Mouse (Mus musculus): ENCODE measurements around the gene St6galnac6. TPM values are rescaled to one million over a fixed set of nuclear protein-coding genes. Genes with fewer than 3 reads are reported as not detected.

Gene St6galnac6
- total RNA-seq, 2 experiments from 2014 or later = 46.8 to 56.5 TPM

GRCm38 (mm10) chr2:32655394-32655744 is 55.9 kb downstream of the St6galnac6 start:
- no peak for TF ChIP-seq CTCF (IDR thresholded peaks at IDR 0.05)
- Histone ChIP-seq H3K4me3 (peak overlapping the region; percentile 58), H3K27ac (peak overlapping the region; percentile 88)
- no peak for DNase-seq
- intact Hi-C loops (cut with DNase I) = no loop called here

DNA sequence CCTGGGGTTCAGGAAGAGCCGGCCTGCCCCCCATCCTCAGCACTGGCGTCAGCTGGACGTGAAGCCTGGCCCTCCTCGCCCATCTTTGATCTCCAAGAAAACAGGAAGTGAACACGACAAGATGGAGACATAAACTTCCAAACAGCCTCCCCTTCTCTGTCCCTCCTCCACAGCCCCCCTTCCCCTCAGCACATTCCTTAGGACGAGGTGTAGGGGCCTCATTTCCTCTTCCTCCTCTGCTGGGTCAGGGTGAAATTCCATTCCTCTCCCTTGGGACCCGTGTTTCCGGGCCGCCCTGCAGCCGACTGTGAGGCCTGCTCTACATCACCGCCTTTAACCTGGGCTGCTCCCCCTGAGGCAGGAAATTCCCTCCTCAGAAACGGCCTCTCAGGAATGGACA is 56.3 kb downstream of the St6galnac6 start:
- H3K27ac ChIP-seq = peak overlapping the region; percentile 88
- TF ChIP-seq CTCF (IDR thresholded peaks at IDR 0.05) = no peak
- peak overlapping the region; percentile 58 for H3K4me3 ChIP-seq
- peak; percentile 69 for DNase-seq
- intact Hi-C loops (cut with DNase I) = no loop called here

DNA sequence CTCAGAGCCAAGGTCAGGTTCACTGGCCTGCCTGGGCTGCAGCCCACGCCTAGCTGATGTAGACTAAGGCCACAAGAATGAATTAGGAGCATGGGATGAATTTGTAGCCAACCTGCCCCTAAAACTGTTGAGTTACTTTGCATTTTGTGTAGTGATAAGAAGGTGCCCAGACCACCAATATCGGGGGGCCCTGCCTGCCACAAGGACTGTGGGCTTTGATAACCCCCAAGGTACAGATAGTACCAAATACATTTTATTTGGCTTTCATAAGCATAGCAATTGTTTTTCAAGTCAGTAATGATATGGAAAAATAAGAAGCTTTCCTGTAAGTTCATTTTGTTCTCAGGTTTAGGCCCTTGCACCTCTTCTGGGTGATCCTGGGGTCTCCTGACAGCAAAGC is 59.4 kb downstream of the St6galnac6 start:
- intact Hi-C loops (cut with DNase I) = no loop called here
- Histone ChIP-seq H3K27ac (peak overlapping the region; percentile 74), H3K4me3 (peak overlapping the region; percentile 9; the same call in 1 of the 2 replicates)
- no peak for TF ChIP-seq CTCF (IDR thresholded peaks at IDR 0.05)
- no peak for DNase-seq

DNA sequence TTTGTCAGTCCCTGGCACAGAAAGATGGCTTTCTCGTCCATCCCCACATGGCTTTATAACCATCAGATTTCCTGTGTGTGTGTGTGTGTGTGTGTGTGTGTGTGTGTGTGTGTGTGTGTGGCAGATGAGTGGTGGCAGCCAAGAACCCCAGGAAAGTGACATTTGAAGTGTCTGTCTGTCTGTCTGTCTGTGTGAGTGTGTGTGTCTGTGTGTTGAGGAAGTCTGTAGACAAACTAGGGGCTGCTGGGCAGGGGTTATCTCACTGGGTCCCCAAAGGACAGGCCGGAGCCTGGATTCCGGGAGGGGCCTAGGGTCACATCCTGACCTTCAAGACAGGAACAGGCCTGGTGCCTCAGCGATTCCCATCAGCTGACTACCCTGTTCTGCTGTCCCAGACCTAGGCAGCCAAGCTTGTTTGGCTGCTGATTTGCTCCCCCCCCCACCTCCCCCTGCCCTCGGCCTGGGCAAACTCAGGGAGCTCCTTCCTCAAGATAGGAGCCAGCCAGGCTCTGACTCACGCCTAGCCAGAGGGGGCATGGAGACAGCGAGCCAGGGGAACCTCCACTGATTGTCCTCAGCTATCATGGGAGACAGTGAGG is 62.1 kb downstream of the St6galnac6 start:
- peak overlapping the region; percentile 74 for H3K27ac ChIP-seq
- intact Hi-C loops (cut with DNase I) = no loop called here
- no peak overlapping the region for H3K4me3 ChIP-seq
- no peak for DNase-seq
- TF ChIP-seq CTCF (IDR thresholded peaks at IDR 0.05) = no peak

DNA sequence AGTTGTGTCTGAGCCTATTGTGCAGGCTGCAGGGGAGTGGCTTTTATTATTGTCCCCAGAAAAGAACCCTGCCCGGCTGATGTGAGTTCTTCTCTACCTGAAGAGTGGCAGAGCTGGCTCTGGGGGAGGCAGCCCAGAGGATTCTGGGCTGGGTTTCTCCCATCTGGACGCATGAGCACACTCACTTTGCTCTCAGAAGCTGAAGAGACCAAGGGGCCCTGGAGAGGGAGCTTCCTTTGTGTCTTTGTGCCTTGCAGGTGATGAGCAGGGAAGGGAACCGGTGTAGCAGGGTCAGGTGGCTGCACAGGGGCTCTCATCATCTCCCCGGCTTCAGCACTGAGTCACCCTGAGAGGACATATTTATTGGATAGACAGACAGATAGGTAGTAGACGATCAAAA is 62.8 kb downstream of the St6galnac6 start:
- no peak for DNase-seq
- Histone ChIP-seq H3K27ac (peak overlapping the region; percentile 55), H3K4me3 (no peak overlapping the region)
- intact Hi-C loops (cut with DNase I) = no loop called here
- TF ChIP-seq CTCF (IDR thresholded peaks at IDR 0.05) = no peak

GRCm38 (mm10) chr2:32665345-32665744 is 65.8 kb downstream of the St6galnac6 start:
- DNase-seq = peak; percentile 16
- H3K27ac ChIP-seq = peak overlapping the region; percentile 64
- peak overlapping the region; percentile 9; the same call in 1 of the 2 replicates for H3K4me3 ChIP-seq
- TF ChIP-seq CTCF (IDR thresholded peaks at IDR 0.05) = no peak
- intact Hi-C loops (cut with DNase I) = no loop called here

DNA sequence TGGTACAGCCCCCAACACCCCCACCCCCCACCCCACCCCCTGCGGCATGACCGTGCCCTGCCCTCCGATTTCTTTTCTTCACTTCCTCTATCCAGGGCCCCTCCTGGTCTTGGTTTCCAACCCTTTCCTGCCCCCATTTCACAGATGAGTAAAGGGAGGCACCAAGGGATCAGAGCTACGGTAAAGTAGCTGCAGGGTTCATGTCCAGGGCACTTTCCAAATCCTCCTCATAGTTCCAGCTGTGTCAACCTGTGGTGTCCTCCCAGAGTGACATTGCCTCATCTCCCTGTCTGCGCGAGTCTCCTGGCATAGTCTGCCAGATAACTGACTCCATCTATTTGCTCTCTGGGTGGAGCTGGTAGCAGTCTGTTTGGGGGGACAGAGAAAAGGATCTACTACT is 66.3 kb downstream of the St6galnac6 start:
- no peak for TF ChIP-seq CTCF (IDR thresholded peaks at IDR 0.05)
- no peak for DNase-seq
- H3K27ac ChIP-seq = peak overlapping the region; percentile 64
- intact Hi-C loops (cut with DNase I) = no loop called here
- H3K4me3 ChIP-seq = no peak overlapping the region

DNA sequence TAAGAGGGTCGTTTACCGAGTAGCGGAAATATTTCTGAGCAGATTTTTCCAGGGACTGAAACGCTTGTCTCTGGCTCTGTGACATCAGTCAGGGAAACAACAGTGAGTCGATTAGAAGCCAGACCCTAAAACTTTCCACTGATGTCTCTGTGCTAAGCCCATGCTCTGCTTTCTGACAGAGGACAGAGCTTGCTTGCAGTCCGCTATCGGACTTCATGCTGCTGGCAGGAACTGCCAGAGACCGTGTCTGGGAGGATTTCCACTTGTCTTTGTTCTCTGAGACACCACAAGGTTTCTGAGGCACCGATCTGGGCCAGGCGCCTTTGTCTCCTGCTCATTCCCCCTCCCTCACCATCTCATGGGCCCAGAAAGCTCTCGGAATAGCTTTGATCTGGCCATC is 68.3 kb downstream of the St6galnac6 start:
- peak; percentile 10 for DNase-seq
- intact Hi-C loops (cut with DNase I) = no loop called here
- TF ChIP-seq CTCF (IDR thresholded peaks at IDR 0.05) = no peak
- 0 out of 2 replicates have a peak overlapping the region, but pooled peaks have one; percentile 3 for H3K4me3 ChIP-seq
- peak overlapping the region; percentile 60 for H3K27ac ChIP-seq

GRCm38 (mm10) chr2:32668176-32668575 is 68.7 kb downstream of the St6galnac6 start:
- H3K27ac ChIP-seq = peak overlapping the region; percentile 60
- no peak for DNase-seq
- H3K4me3 ChIP-seq = 0 out of 2 replicates have a peak overlapping the region, but pooled peaks have one; percentile 3
- intact Hi-C loops (cut with DNase I) = no loop called here
- TF ChIP-seq CTCF (IDR thresholded peaks at IDR 0.05) = no peak

GRCm38 (mm10) chr2:32669876-32670275 is 70.4 kb downstream of the St6galnac6 start:
- peak; percentile 10 for DNase-seq
- no peak overlapping the region for H3K4me3 ChIP-seq
- intact Hi-C loops (cut with DNase I) = loop anchor here (5.0 kb wide), 1 partner anchor 38 kb away; no protein-coding TSS in a partner anchor
- H3K27ac ChIP-seq = peak overlapping the region; percentile 28; the same call in 1 of the 2 replicates
- no peak for TF ChIP-seq CTCF (IDR thresholded peaks at IDR 0.05)

Small RNAs within 50 kb of the gene (microRNA-seq; reads per million reads assigned to microRNA genes)
- not detected for gene Mir1954

Other genes with a start within 250 kb of the St6galnac6 start
- 10 to 100 TPM; 26.4 to 26.6 TPM for gene Ciz1, start 247.4 kb upstream of the St6galnac6 start, total RNA-seq (2021)
- 1 to 10 TPM; 3.7 to 8.2 TPM for gene Dnm1, start 246.4 kb upstream of the St6galnac6 start, total RNA-seq (2021)
- 10 to 100 TPM; 34.3 to 43.2 TPM for gene 1110008P14Rik, start 217.8 kb upstream of the St6galnac6 start, total RNA-seq (2021)
- gene Lcn2, start 211.5 kb upstream of the St6galnac6 start, total RNA-seq (2021) = 1 to 10 TPM; 2.6 to 3.4 TPM
- 10 to 100 TPM; 34.7 to 51.1 TPM for gene Ptges2, start 203.8 kb upstream of the St6galnac6 start, total RNA-seq (2021)
- 1 to 10 TPM; 2.2 to 2.3 TPM for gene Naif1, start 149.3 kb upstream of the St6galnac6 start, total RNA-seq (2021)
- 100 to 1,000 TPM in 1 of 2 experiments, 10 to 100 TPM in 1; 45.3 to 211 TPM for gene Slc25a25, start 148.3 kb upstream of the St6galnac6 start, total RNA-seq (2021)
- 1 to 10 TPM; 1.8 to 3.1 TPM for gene Fam102a, start 64.4 kb upstream of the St6galnac6 start, total RNA-seq (2021)
- gene Dpm2, start 28.9 kb upstream of the St6galnac6 start, total RNA-seq (2021) = 10 to 100 TPM; 11.1 to 14.1 TPM
- gene Pip5kl1, start 24.9 kb upstream of the St6galnac6 start, total RNA-seq (2021) = not detected
- gene 9430097D07Rik, start 24.0 kb upstream of the St6galnac6 start, total RNA-seq (2021) = not detected
- 10 to 100 TPM in 1 of 2 experiments, 1 to 10 TPM in 1; 8.7 to 21.6 TPM for gene St6galnac4, start 12.6 kb upstream of the St6galnac6 start, total RNA-seq (2021)
- 1,000 to 10,000 TPM; 1,555 to 1,869 TPM for gene Ak1, start 22.0 kb downstream of the St6galnac6 start, total RNA-seq (2021)
- gene Eng, start 46.9 kb downstream of the St6galnac6 start, total RNA-seq (2021) = 10 to 100 TPM; 26.5 to 38.8 TPM
- 1 to 10 TPM; 5.9 to 6.9 TPM for gene Fpgs, start 104.4 kb downstream of the St6galnac6 start, total RNA-seq (2021)
- gene Cdk9, start 113.4 kb downstream of the St6galnac6 start, total RNA-seq (2021) = 10 to 100 TPM; 20.2 to 22.0 TPM
- 10 to 100 TPM in 1 of 2 experiments, 1 to 10 TPM in 1; 4.4 to 12.0 TPM for gene Sh2d3c, start 121.3 kb downstream of the St6galnac6 start, total RNA-seq (2021)
- gene 6330409D20Rik, start 141.3 kb downstream of the St6galnac6 start, total RNA-seq (2021) = not detected
- 1 to 10 TPM; 3.7 to 4.9 TPM for gene Tor2a, start 157.5 kb downstream of the St6galnac6 start, total RNA-seq (2021)
- gene Ttc16, start 175.9 kb downstream of the St6galnac6 start, total RNA-seq (2021) = not detected
- gene Ptrh1, start 176.1 kb downstream of the St6galnac6 start, total RNA-seq (2021) = 1 to 10 TPM; 1.3 to 2.5 TPM
- gene Cfap157, start 184.7 kb downstream of the St6galnac6 start, total RNA-seq (2021) = not detected
- 1 to 10 TPM; 2.0 to 3.9 TPM for gene Stxbp1, start 247.5 kb downstream of the St6galnac6 start, total RNA-seq (2021)

Measured in gastrocnemius, adult 2 months (tissue).